Mouse (Mus musculus): Measurements from ENCODE around the gene Atf7ip.

Atf7ip gene

DNA sequence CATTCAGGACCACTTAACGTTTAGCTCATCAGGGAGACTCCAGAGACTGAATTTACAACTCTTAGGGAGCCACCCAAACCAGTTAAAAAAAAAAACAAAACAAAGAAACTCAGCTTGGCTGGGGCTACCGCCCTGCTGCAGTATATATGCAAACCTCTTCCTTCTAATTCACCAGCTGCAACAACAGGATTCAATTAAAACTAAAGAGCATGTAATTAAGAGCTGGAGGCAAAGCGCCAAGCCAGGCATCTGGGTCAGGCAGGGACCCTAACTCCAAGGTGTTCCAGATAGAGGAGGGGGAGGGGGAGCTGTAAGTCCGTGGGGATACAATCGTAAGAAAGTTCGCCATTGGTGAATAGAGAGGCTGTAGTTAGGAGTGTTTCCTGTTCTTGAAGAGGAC lies 140.2 kb downstream of the Atf7ip start:
- no peak for DNase-seq (ENCODE audit: low read depth, low spot score)

DNA sequence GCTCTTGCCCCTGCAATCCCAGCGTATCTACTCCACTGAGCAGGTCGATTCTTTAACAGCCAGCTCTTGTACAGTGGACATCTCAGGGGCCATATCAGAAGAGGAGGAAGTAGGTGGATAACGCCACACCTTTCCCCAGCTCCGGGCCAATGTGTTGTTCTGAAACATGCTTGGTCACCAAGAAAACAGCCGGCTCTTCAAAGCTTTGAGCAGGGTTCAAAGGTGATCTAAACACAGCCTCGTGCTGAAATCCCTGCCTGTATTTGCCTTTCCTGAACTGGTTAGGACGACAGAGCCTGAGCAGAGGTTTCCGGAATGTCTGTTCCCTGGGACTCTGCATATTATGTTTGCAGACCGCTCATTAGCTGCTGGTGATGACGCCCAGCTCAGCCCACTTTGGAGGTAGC lies 141.5 kb downstream of the Atf7ip start:
- DNase-seq (ENCODE audit: low read depth, low spot score) = no peak

DNA sequence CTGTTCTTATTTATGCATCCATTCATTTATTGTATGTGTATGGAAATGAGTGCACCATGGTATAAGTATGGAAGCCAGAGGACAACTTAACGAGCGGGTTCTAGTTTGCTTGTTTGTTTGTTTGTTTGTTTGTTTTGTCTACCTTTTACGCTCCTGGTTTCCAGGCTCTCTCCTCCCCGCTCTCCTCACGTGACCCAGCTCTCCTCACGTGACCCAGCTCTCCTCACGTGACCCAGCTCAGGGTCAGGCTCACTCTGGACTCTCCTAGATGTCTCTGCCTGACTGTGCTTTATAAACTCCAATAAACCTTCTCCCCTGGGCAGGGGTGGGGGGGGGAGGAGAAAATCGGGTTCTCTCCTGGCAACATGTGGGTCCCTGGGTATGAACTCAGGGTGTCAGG lies 144.7 kb downstream of the Atf7ip start:
- DNase-seq (ENCODE audit: low read depth, low spot score) = no peak

DNA sequence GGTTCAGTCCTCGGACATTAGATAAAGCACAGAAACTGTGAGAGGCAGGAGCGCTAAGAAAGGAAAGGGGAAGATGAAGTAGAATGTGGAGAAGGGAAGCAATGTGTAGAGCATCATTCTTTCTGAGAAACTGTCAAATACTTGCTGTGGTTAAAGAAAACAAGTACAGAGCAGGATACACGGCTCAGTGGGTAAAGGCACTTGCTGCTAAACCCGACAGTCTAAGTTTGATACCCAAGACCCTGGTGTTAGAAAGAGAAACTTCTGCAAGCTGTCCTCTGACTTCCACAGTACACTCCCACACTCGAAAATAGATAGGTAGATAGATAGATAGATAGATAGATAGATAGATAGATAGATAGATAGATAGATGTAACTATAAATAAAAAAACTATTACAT lies 147.4 kb downstream of the Atf7ip start:
- DNase-seq (ENCODE audit: low read depth, low spot score) = no peak

DNA sequence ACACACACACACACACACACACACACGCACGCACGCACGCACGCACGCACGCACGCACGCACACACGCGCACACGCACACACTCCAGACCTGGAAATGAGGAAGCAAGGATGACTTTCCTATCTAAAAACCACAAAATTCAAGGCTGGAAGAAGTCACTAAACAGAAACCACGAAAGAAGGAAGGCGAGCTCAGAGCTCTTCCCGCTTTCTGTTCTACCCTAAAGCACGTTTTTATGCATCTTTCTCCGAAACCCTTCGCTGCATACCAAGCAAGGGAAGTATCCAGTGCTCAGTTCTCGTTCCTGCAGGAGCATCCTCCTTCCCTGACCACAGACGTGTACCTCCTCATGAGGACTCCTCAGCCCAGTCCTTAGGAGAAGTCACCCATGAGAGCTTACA lies 148.5 kb downstream of the Atf7ip start:
- DNase-seq (ENCODE audit: low read depth, low spot score) = no peak

DNA sequence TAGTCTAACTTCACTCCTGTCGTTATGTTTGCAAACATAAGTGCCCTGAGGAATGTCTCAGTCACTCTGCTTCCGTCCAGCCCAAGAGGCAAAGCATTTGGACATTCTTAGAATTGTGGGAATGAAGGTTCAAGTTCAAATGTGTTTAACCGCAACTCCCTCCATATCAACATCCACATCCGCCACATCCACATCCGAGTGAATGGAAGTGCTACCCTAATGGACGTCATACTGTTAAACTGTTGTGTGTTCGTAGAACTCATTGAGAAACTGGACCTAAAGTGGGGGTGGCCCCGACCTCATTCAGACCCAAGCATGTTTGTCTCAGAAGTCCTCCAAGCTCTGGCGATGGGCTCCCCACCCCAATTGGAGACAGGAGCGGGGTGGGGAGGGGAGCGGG lies 149.8 kb downstream of the Atf7ip start:
- no peak for DNase-seq (ENCODE audit: low read depth, low spot score)

DNA sequence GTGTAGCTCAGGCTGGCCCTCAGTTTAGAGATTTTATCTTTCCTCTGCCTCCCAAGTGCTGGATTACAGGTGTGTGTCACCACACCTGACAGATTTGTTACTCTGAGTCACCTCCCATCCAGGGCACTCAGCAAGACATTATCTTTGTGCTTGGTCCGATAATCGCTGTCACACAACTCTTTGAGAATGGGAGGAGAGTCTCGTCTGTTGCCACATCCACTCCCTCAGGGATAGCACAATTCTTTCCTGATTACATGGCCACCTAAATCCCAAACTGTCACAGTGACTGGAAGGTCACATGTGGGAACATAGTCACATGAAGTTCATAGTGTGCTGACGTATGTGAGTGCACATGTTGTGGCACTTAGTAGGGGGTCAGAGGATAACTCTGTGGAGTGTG lies 152.3 kb downstream of the Atf7ip start:
- DNase-seq (ENCODE audit: low read depth, low spot score) = no peak

DNA sequence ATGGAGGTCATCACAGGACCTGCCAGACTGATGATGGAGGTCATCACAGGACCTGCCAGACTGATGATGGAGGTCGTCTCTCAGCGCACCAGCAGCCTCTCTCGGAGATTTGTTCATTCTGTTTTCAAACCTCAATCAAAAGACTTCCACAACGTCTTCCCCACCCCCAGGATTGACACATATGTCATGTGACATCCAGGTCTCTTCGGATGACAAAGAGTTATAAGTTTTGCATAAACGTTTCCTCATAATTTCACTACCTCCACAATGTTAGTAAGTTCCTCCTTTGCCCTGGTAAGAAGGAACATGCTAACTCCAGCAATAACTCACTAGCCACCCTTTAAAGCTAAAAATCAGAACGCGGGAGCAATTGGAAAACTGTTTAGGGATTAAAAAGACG lies 153.3 kb downstream of the Atf7ip start:
- DNase-seq (ENCODE audit: low read depth, low spot score) = no peak
